Mouse (Mus musculus) MEL (cell line): ENCODE results near the gene Msi2. TPM values are rescaled to one million over a fixed set of nuclear protein-coding genes. Genes with fewer than 3 reads are reported as not detected.

Experiments used
- DNase-seq: peaks from one replicate; pipeline ENCODE4 v3.0.0; 2011; ENCODE audit warnings: low read depth, low spot score
- H3K27ac ChIP-seq: 2 replicates; pipeline ENCODE4 v1.5.1; 2012; ENCODE audit warnings: low read depth, mild to moderate bottlenecking, control low read depth, low read length, moderate library complexity; ENCODE audit not compliant: control insufficient read depth
- H3K27me3 ChIP-seq, 2 experiments: fragments of 150-350 bp in 1 of 2; sonication (generic) in 1 of 2; 2 replicates each; pipeline ENCODE4 v1.6.1; 2012; ENCODE audit warnings: low read length in 2 of 2, mild to moderate bottlenecking in 2 of 2, improper control_type of control experiment in 1 of 2, moderate library complexity in 1 of 2; ENCODE audit not compliant: insufficient read depth in 2 of 2, control insufficient read depth in 1 of 2
- H3K36me3 ChIP-seq, 2 experiments: 2 replicates each; pipeline ENCODE4 v1.6.1; 2012 to 2014; ENCODE audit warnings: low read length in 2 of 2, improper control_type of control experiment in 1 of 2, inconsistent platforms in 1 of 2, mild to moderate bottlenecking in 1 of 2; ENCODE audit not compliant: insufficient read depth in 2 of 2, control insufficient read depth in 1 of 2
- H3K4me1 ChIP-seq, 2 experiments: fragments of 150-350 bp in 1 of 2; sonication (generic) in 1 of 2; 2 replicates each; pipeline ENCODE4 v1.6.1; 2012; ENCODE audit warnings: low read length in 2 of 2, improper control_type of control experiment in 1 of 2, mild to moderate bottlenecking in 1 of 2; ENCODE audit not compliant: insufficient read depth in 2 of 2, control insufficient read depth in 1 of 2
- H3K4me3 ChIP-seq, 2 experiments: fragments of 150-350 bp in 1 of 2; sonication (generic) in 1 of 2; 2 replicates each; pipeline ENCODE4 v1.5.1; 2012; ENCODE audit warnings: low read depth in 2 of 2, low read length in 2 of 2, mild to moderate bottlenecking in 2 of 2, moderate library complexity in 2 of 2, control low read depth in 1 of 2, improper control_type of control experiment in 1 of 2; ENCODE audit not compliant: control insufficient read depth in 1 of 2, insufficient read depth in 1 of 2
- H3K79me2 ChIP-seq: 2 replicates; pipeline ENCODE4 v1.6.1; 2012; ENCODE audit warnings: mild to moderate bottlenecking, low read length, moderate library complexity; ENCODE audit not compliant: control insufficient read depth, poor library complexity, insufficient read depth
- H3K9ac ChIP-seq: 2 replicates; pipeline ENCODE4 v1.6.1; 2012; ENCODE audit warnings: low read depth, mild to moderate bottlenecking, control low read depth, low read length, moderate library complexity; ENCODE audit not compliant: control insufficient read depth, poor library complexity, severe bottlenecking
- H3K9me3 ChIP-seq: fragments of 150-350 bp; sonication (generic); replicated peaks from 2 replicates; pipeline ENCODE4 v1.6.1; 2012; ENCODE audit warnings: mild to moderate bottlenecking, low read length, improper control_type of control experiment, moderate library complexity; ENCODE audit not compliant: insufficient read depth
- CHD1 ChIP-seq: IDR thresholded peaks from 2 replicates; pipeline ENCODE4 v1.6.1; 2012; ENCODE audit warnings: low read depth, mild to moderate bottlenecking, inconsistent platforms, low read length, improper control_type of control experiment
- CHD2 ChIP-seq: IDR thresholded peaks from 2 replicates; pipeline ENCODE4 v1.6.1; 2011; ENCODE audit warnings: low read length, improper control_type of control experiment
- E2F4 ChIP-seq: IDR thresholded peaks from 2 replicates; pipeline ENCODE4 v1.6.1; 2011; ENCODE audit warnings: low read depth, low read length, improper control_type of control experiment, borderline replicate concordance
- ELF1 ChIP-seq: IDR thresholded peaks from 2 replicates; pipeline ENCODE4 v1.6.1; 2014; ENCODE audit warnings: low read depth, mild to moderate bottlenecking, inconsistent platforms, low read length, improper control_type of control experiment, moderate library complexity
- EP300 ChIP-seq, 2 experiments: IDR thresholded peaks; 2 replicates each; pipeline ENCODE4 v1.6.1; 2011; ENCODE audit warnings: improper control_type of control experiment in 2 of 2, low read length in 2 of 2, low read depth in 1 of 2, mild to moderate bottlenecking in 1 of 2
- MXI1 ChIP-seq: IDR thresholded peaks from 2 replicates; pipeline ENCODE4 v1.6.1; 2011; ENCODE audit warnings: mild to moderate bottlenecking, low read depth, low read length, improper control_type of control experiment
- POLR2A ChIP-seq, 2 experiments: IDR thresholded peaks; 2 replicates each; pipeline ENCODE4 v1.6.1; 2011 to 2012; ENCODE audit warnings: low read length in 2 of 2, mild to moderate bottlenecking in 2 of 2, control low read depth in 1 of 2, improper control_type of control experiment in 1 of 2, low read depth in 1 of 2, moderate library complexity in 1 of 2; ENCODE audit not compliant: control insufficient read depth in 1 of 2, insufficient read depth in 1 of 2, poor library complexity in 1 of 2
- POLR2AphosphoS5 ChIP-seq: IDR thresholded peaks from 2 replicates; pipeline ENCODE4 v1.6.1; 2012; ENCODE audit warnings: low read depth, borderline replicate concordance, mild to moderate bottlenecking, inconsistent platforms, low read length, moderate library complexity, mixed read lengths
- SMC3 ChIP-seq: IDR thresholded peaks from 2 replicates; pipeline ENCODE4 v1.6.1; 2011; ENCODE audit warnings: low read depth, low read length, improper control_type of control experiment
- TBP ChIP-seq: IDR thresholded peaks from 2 replicates; pipeline ENCODE4 v1.8.0; 2011; ENCODE audit warnings: low read depth, low read length, improper control_type of control experiment
- ZC3H11A ChIP-seq: IDR thresholded peaks from 2 replicates; pipeline ENCODE4 v1.6.1; 2012; ENCODE audit warnings: low read depth, mild to moderate bottlenecking, inconsistent platforms, low read length, improper control_type of control experiment
- ZKSCAN1 ChIP-seq: IDR thresholded peaks from 2 replicates; pipeline ENCODE4 v1.6.1; 2012; ENCODE audit warnings: low read depth, mild to moderate bottlenecking, inconsistent platforms, low read length, improper control_type of control experiment, moderate library complexity
- polyA plus RNA-seq, 2 experiments: library from polyadenylated mRNA; stranded (reverse) in 1 of 2; unstranded in 1 of 2; fragments of >175 nt in 1 of 2; fragments of >200 nt in 1 of 2; gene quantifications; 2 replicates each; pipeline versions ENCODE4 v1.2.1 to v1.2.4; 2012; ENCODE audit warnings: low replicate concordance in 2 of 2, low read depth in 1 of 2; ENCODE audit not compliant: insufficient read length in 2 of 2, insufficient read depth in 1 of 2, missing spikeins in 1 of 2
- total RNA-seq: library from RNA; depleted of rRNA; stranded (reverse); fragments of 300-350 nt; gene quantifications from 2 replicates; pipeline ENCODE4 v1.2.3, GENCODE M21; 2012

The Msi2 gene
- total and polyA plus RNA-seq, 3 experiments: 16.2 to 29.7 TPM; not detected in 1

DNA sequence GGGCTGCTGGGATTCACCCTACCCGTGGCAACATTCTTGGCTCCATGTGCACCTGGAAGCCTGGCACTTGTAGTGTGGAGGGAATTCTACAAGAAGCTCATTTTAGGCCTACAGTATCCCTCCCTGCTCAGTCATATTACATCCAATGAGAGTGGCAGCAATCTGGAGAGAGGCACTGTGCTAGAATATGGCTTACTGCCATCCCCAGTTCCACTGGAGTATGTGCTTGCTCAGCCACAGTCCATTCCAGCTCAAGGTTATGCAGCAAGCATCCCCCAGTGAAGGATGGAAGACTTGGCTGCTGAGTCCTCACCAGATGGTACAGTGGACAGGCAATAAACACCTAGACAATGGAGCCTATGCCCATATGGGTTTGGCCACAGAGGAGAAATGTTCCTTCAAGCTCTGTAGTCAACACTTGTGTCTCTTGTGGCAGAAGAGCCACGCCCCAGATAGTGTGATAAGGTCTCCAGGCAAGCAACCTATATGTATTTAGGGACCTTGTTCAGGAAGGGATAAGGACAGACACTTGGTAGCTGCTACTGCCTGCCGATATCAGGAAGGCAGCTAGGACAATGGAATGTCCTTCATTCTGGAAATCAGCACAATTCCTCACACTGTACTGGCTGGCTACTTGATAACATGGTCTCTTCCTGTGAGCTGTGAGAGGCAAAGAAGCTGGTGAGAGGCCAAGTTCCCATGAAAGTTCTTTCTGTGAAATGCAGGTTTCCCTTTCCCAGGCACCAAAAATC, 366.4 kb downstream of the Msi2 start:
- Histone ChIP-seq H3K27me3 (no peaks in the 10 kb centered on the region), H3K27ac (no peak overlapping the region), H3K4me1 (peaks cover 4 to 10% of the 10 kb centered on the region in 2 experiments), H3K79me2 (no peaks in the 10 kb centered on the region), H3K9me3 (no peaks in the 10 kb centered on the region), H3K4me3 (no peak overlapping the region), H3K9ac (no peak overlapping the region), H3K36me3 (peaks cover 0 to 6% of the 10 kb centered on the region in 2 experiments; a peak in 3 of 4 replicates)
- no peak for DNase-seq
- TF ChIP-seq POLR2AphosphoS5 (no peak), TBP (no peak), E2F4 (no peak), MXI1 (no peak), CHD2 (no peak)

DNA sequence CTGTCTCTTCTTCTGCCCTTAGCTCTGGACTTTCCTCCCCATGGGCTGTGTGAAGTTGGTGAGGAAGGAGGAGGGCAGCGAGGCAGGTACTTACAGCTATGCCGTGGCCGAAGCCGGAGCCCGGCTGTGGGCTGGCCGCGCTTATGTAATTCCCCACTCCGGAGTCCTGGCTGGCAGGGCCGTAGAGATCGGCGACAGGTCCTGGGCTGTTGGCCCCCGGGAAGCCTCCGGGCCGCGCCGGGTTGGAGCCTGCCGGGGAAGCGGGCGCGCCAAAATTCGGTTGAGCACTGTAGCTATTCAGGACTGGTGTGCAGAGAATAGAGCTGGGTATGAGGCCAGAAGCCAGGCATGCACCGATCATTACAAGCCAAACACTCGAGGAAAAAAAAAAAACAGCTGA, 369.6 kb downstream of the Msi2 start:
- Histone ChIP-seq H3K9me3 (no peaks in the 10 kb centered on the region), H3K36me3 (no peaks in the 10 kb centered on the region; a peak in 1 of 4 replicates), H3K27me3 (no peaks in the 10 kb centered on the region), H3K27ac (no peak overlapping the region), H3K79me2 (no peaks in the 10 kb centered on the region)
- DNase-seq: no peak
- TF ChIP-seq ZKSCAN1 (no peak), EP300 (IDR thresholded peaks at IDR 0.05; ENCODE audit: low read depth in 1 of 2, low read length in 2 of 2) (no peak), ZC3H11A (no peak), CHD1 (no peak)
- TF ChIP-seq, all 39 proteins: peak for 0
- Histone ChIP-seq H3K4me3 (no peak overlapping the region), H3K4me1 (no peaks in the 10 kb centered on the region), H3K9ac (no peak overlapping the region)

DNA sequence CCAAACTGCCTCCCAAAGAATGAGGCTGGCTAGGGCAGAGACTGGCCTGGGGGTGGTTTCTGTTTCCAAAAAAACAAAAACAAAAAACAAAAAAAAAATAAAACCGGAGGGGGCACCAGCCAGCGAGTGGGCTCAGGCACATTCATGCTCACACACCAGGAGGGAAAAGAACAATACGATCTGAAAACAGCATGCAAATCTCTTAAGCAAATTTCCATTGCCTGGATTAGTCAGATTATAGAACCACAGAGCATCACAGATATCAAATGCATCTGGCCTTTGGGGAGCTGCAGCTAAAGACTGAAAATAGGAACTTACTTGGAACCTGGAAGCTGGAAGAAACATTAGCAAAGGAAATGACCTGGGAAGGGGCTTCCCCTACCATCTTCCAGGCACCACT, 370.3 kb downstream of the Msi2 start:
- TF ChIP-seq CHD2 (no peak), SMC3 (no peak), POLR2A (IDR thresholded peaks at IDR 0.05; ENCODE audit: control insufficient read depth in 1 of 2, insufficient read depth in 1 of 2, low read depth in 1 of 2, low read length in 2 of 2, poor library complexity in 1 of 2) (no peak), EP300 (IDR thresholded peaks at IDR 0.05; ENCODE audit: low read depth in 1 of 2, low read length in 2 of 2) (no peak), ZKSCAN1 (no peak), ELF1 (no peak)
- Histone ChIP-seq H3K9ac (no peak overlapping the region), H3K36me3 (no peaks in the 10 kb centered on the region; a peak in 1 of 4 replicates), H3K27me3 (no peaks in the 10 kb centered on the region), H3K4me3 (no peak overlapping the region), H3K9me3 (no peaks in the 10 kb centered on the region), H3K4me1 (no peaks in the 10 kb centered on the region), H3K27ac (no peak overlapping the region), H3K79me2 (no peaks in the 10 kb centered on the region)
- no peak for DNase-seq
